Mouse (Mus musculus): ENCODE data around the gene Sccpdh. TPM values are rescaled to one million over a fixed set of nuclear protein-coding genes. Genes with fewer than 3 reads are reported as not detected.
A peak's percentile ranks its signal among the peaks of the same experiment; 100 is the strongest.

The Sccpdh gene
- polyA plus RNA-seq (2015; fragmentation: Nextera tagmentation; extraction: Ambion mirVana) = 87.0 and 94.9 TPM in 2 replicates

DNA sequence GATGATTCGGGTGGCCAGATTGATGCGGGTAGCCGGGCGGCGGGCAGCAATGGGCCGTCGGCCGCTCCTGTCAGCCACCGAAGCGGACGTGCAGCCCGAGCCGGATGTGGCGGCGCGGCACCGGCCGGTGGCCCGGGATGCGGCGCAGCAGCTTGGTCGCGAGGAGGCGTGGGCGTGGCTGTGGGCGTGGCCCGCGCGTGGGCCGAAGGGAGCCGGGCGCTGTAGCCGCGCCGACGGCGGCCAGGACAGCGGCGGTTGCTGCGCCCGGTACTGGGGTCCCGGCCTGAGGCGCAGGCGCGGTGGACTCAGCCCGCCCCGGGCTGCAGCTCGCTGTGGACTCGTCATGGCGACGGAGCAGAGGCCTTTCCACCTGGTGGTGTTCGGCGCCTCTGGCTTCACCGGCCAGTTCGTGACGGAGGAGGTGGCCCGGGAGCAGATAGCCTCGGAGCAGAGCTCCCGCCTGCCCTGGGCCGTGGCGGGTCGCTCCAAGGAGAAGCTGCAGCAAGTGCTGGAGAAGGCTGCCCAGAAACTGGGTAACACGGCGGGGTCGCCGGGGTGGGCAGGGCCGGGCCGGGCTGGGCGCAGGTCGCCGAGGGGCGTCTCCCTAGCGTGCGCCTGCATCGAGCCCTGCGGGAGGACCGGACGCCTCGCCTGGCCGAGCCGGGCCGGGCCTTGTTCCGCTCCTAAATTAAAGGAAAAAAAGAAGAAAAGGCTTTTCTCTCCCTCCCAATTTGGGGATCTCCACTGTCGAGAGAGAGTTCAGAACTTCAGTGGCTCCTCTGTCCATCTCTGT is at the start of gene Sccpdh:
Gene Sccpdh, plus strand, starts transcription at position 198 of the 793 bp plus-strand sequence.
- peak; percentile 97 for ATAC-seq (replicated peaks; ENCODE audit: insufficient number of reproducible peaks, insufficient read depth, low FRiP score, low read depth)
- no peaks in the 10 kb centered on the region for H3K27me3 ChIP-seq
- H3K4me3 ChIP-seq = peak within 1 kb of the TSS; percentile 88
- peak within 1 kb of the TSS; percentile 87 for H3K9ac ChIP-seq
- under 1% methylated on average over 82 of the region's 84 CpGs for WGBS
- peaks cover 14% of the 10 kb centered on the region for H3K4me1 ChIP-seq (replicated peaks)
- H3K9me3 ChIP-seq (replicated peaks) = no peaks in the 10 kb centered on the region
- H3K36me3 ChIP-seq = peaks cover 5% of the 10 kb centered on the region; the same call in 1 of the 2 replicates
- H3K4me2 ChIP-seq = peak within 1 kb of the TSS; percentile 93
- peak within 1 kb of the TSS; percentile 93 for H3K27ac ChIP-seq

DNA sequence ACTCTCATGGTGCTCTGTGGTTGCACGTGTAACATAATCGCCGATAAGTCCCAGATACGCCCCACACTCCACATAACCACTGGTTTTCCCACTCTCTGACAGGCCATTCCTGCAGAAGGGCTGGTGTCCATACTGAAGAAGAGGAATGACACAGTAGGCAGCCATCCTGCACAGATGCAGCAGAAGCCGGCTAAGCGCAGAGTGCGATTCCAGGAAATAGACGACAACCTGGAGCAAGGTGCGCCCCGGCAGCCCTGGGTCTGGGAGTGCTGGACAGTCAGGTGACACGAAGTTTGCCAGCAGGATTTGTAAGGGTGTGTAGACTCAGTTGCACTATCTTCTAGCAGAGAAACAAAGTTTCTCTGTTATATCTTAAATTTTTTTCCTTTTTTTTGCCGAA is 45.3 kb upstream of the Sccpdh start:
- Histone ChIP-seq H3K4me2 (no peak overlapping the region), H3K27me3 (no peaks in the 10 kb centered on the region), H3K27ac (no peak overlapping the region), H3K9me3 (replicated peaks) (no peaks in the 10 kb centered on the region), H3K4me1 (replicated peaks) (no peaks in the 10 kb centered on the region), H3K9ac (no peak overlapping the region), H3K36me3 (0 out of 2 replicates have a peak, but pooled peaks cover 10% of the 10 kb centered on the region), H3K4me3 (no peak overlapping the region)
- no peak for ATAC-seq (replicated peaks; ENCODE audit: insufficient number of reproducible peaks, insufficient read depth, low FRiP score, low read depth)
- 88% methylated on average over 12 of the region's 12 CpGs for WGBS

DNA sequence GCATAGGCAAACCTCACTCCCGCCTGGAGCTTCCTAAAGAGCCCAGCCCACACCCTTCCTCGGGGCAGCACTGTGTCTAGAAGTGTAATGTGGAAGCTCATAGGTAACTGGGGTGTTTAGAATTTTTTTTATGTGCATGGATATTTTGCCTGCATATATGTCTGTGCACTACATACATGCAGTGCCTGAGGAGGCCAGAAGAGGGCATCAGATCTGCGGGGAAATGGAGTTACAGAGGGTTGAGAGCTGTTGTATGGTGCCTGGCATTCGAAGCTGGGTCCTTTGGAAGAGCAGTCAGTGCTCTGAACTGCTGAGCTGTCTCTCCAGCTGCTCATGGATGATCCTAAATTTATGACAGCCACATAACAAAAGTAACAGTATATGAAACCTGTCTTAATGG is 44.4 kb upstream of the Sccpdh start:
- Histone ChIP-seq H3K4me3 (no peak overlapping the region), H3K4me1 (replicated peaks) (peaks cover 7% of the 10 kb centered on the region), H3K4me2 (no peak overlapping the region), H3K27ac (no peak overlapping the region), H3K9ac (no peak overlapping the region), H3K36me3 (0 out of 2 replicates have a peak, but pooled peaks cover 10% of the 10 kb centered on the region), H3K9me3 (replicated peaks) (no peaks in the 10 kb centered on the region), H3K27me3 (no peaks in the 10 kb centered on the region)
- WGBS = 63% methylated on average over 4 of the region's 4 CpGs
- no peak for ATAC-seq (replicated peaks; ENCODE audit: insufficient number of reproducible peaks, insufficient read depth, low FRiP score, low read depth)

DNA sequence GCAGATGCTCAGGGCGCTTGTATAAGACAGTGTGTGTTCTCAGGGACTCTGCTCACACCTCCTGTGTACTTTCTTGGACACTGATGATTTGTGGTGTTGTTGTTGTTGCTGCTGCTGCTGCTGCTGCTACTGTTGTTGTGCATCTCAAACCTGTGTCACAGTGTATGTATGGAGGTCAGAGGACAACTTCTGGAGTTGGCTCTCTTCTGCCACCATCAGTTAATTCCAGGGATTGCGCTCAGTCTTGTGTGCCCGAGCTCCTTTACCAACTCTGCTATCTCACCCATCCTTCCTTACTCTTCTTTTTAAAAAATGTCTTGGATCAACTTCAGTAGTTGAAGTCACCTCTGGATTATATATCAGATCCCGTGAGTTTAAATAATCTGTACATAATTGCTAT is 43.7 kb upstream of the Sccpdh start:
- no peak for ATAC-seq (replicated peaks; ENCODE audit: insufficient number of reproducible peaks, insufficient read depth, low FRiP score, low read depth)
- no peak overlapping the region for H3K4me3 ChIP-seq
- no peaks in the 10 kb centered on the region for H3K9me3 ChIP-seq (replicated peaks)
- no peak overlapping the region for H3K9ac ChIP-seq
- H3K4me1 ChIP-seq (replicated peaks) = peaks cover 9% of the 10 kb centered on the region
- H3K36me3 ChIP-seq = 0 out of 2 replicates have a peak, but pooled peaks cover 10% of the 10 kb centered on the region
- H3K27ac ChIP-seq = no peak overlapping the region
- H3K27me3 ChIP-seq = no peaks in the 10 kb centered on the region
- no peak overlapping the region for H3K4me2 ChIP-seq
- 66% methylated on average over 4 of the region's 4 CpGs for WGBS

DNA sequence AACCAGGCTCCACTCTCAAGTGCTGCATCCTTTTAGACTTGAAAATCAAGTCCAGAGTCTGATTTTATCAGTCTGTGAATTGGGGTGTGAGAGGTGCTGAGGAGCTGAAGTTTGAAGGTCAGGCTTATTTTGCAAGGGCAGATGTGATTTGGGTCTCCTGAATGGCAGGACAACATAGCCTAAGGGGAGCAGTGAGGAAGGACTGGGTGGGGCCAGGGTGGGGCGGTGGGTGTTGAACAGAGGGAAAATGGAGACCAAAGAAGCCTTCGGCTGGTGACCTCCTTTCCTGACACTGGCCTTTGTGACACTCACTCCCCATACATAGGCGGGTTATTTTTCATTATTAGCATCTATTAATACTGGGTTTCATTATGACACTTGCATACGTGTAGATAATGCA is 40.2 kb upstream of the Sccpdh start:
- no peak overlapping the region for H3K9ac ChIP-seq
- 0 out of 2 replicates have a peak, but pooled peaks cover 10% of the 10 kb centered on the region for H3K36me3 ChIP-seq
- no peak overlapping the region for H3K4me2 ChIP-seq
- WGBS = 79% methylated on average over 4 of the region's 4 CpGs
- peaks cover 9% of the 10 kb centered on the region for H3K4me1 ChIP-seq (replicated peaks)
- ATAC-seq (replicated peaks; ENCODE audit: insufficient number of reproducible peaks, insufficient read depth, low FRiP score, low read depth) = no peak
- no peaks in the 10 kb centered on the region for H3K27me3 ChIP-seq
- H3K27ac ChIP-seq = no peak overlapping the region
- H3K4me3 ChIP-seq = no peak overlapping the region
- H3K9me3 ChIP-seq (replicated peaks) = no peaks in the 10 kb centered on the region

DNA sequence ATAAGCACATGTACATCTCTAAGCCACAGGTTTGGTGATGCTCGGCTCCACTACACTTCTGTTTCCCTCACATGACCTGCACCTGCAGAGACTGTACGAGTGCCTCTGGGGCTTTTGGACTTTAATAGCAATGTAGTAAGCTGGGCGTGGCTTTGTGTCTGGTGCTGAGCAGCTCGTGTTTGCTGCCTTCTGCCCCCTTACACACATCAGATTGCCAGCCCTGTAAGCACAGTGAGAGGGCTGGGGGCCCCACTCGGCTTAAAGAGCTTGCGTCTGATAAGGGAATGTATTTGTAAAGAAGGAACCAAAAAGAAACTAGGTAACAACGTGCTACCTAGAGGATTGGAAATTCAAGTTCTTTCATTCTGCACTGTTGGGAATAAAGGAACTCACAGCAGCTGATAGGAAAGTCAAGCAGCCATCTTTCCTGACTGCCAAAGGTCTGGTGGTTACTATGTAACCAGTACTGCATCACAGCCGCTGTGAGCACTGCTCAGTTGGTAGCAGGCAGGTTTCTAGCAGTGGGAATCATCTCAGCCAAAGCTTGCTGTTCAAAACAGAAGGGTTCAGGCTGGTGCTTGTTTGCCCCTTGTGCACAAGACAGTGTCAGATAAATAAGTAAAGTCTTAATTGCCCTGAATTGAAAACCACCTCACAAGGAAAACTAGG is 39.4 kb upstream of the Sccpdh start:
- no peaks in the 10 kb centered on the region for H3K9me3 ChIP-seq (replicated peaks)
- H3K4me1 ChIP-seq (replicated peaks) = peaks cover 9% of the 10 kb centered on the region
- H3K9ac ChIP-seq = no peak overlapping the region
- 34% methylated on average over 8 of the region's 8 CpGs for WGBS
- peak overlapping the region; percentile 26; the same call in 1 of the 2 replicates for H3K4me2 ChIP-seq
- ATAC-seq (replicated peaks; ENCODE audit: insufficient number of reproducible peaks, insufficient read depth, low FRiP score, low read depth) = no peak
- no peak overlapping the region for H3K4me3 ChIP-seq
- H3K27me3 ChIP-seq = no peaks in the 10 kb centered on the region
- H3K27ac ChIP-seq = peak overlapping the region; percentile 28; the same call in 1 of the 2 replicates
- 0 out of 2 replicates have a peak, but pooled peaks cover 10% of the 10 kb centered on the region for H3K36me3 ChIP-seq

DNA sequence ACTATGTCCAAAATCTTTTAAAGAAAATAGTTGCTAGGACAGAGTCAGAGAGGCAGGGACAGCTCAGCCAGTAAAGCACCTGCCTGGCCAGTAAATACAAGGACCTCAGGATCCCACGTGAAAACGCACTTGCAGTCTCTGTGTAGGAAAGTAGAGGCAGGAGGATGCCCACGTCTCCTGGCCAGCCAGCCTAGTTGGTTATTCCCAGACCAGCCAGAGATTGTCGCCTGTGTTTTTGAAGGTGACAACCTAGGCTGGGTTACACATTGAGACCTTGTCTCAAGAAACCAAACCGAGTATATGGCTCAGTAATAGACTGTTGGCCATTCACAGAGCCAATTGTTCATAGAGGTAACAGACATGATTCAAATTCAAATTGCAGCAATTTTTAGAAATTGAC is 38.7 kb upstream of the Sccpdh start:
- H3K9me3 ChIP-seq (replicated peaks) = no peaks in the 10 kb centered on the region
- H3K9ac ChIP-seq = no peak overlapping the region
- H3K36me3 ChIP-seq = 0 out of 2 replicates have a peak, but pooled peaks cover 10% of the 10 kb centered on the region
- peaks cover 9% of the 10 kb centered on the region for H3K4me1 ChIP-seq (replicated peaks)
- H3K27ac ChIP-seq = no peak overlapping the region
- no peak overlapping the region for H3K4me3 ChIP-seq
- no peak for ATAC-seq (replicated peaks; ENCODE audit: insufficient number of reproducible peaks, insufficient read depth, low FRiP score, low read depth)
- no peaks in the 10 kb centered on the region for H3K27me3 ChIP-seq
- no peak overlapping the region for H3K4me2 ChIP-seq
- 82% methylated on average over 5 of the region's 5 CpGs for WGBS

DNA sequence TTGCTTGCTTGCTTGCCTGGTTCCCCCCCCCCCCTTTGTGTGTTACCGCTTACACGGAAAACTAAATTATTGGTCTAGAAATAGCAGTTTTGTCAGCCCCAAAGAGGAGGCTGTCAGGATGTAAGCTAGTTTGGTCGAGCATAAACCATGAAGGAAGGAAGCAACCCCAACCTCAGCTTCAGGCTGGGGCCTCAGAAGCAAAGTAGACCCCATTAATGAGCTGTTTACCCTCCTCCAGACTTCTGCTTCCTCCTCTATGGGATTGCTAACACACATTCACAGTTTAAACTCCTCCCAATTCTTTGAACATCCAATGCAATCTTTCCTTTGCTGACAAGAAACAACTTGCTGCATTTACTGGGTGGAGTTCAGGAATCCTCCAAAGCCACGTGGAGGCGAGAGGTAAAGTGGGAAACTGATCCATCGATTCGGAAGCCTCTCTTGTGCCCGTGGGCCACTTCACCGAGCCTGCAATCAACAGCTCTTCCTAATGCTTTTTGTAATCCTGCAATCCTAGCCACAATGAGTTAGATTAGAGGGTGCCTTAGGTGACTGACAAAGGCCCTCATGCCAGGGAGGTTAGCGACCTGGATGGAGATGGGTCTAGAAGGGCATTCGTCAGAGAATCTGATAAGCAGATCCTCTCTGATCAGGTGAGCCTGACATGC is 35.1 kb upstream of the Sccpdh start:
- H3K27me3 ChIP-seq = no peaks in the 10 kb centered on the region
- no peaks in the 10 kb centered on the region for H3K36me3 ChIP-seq
- ATAC-seq (replicated peaks; ENCODE audit: insufficient number of reproducible peaks, insufficient read depth, low FRiP score, low read depth) = no peak
- WGBS = 75% methylated on average over 11 of the region's 11 CpGs
- peaks cover 9% of the 10 kb centered on the region for H3K4me1 ChIP-seq (replicated peaks)
- no peak overlapping the region for H3K27ac ChIP-seq
- H3K4me2 ChIP-seq = no peak overlapping the region
- no peaks in the 10 kb centered on the region for H3K9me3 ChIP-seq (replicated peaks)
- no peak overlapping the region for H3K9ac ChIP-seq
- no peak overlapping the region for H3K4me3 ChIP-seq

DNA sequence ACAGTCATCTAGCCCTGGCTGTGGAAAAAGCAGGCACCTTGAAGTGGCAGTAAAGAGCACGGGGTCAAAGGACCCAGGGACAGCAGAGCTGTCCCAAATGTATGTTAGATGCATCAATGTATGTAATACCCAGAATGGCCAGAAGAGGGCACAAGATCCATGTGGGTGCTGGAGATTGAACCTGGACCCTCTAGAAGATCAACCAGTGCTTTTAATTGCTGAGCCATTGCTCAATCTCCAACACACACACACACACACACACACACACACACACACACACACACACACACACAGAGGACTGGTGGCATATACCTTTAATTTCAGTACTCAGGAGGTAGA is 34.6 kb upstream of the Sccpdh start:
- peaks cover 5% of the 10 kb centered on the region for H3K4me1 ChIP-seq (replicated peaks)
- H3K4me3 ChIP-seq = no peak overlapping the region
- no peak overlapping the region for H3K27ac ChIP-seq
- no peaks in the 10 kb centered on the region for H3K9me3 ChIP-seq (replicated peaks)
- WGBS = 14% methylated on average over 1 of the region's 1 CpGs
- H3K27me3 ChIP-seq = no peaks in the 10 kb centered on the region
- no peak for ATAC-seq (replicated peaks; ENCODE audit: insufficient number of reproducible peaks, insufficient read depth, low FRiP score, low read depth)
- H3K4me2 ChIP-seq = no peak overlapping the region
- H3K36me3 ChIP-seq = no peaks in the 10 kb centered on the region
- no peak overlapping the region for H3K9ac ChIP-seq

DNA sequence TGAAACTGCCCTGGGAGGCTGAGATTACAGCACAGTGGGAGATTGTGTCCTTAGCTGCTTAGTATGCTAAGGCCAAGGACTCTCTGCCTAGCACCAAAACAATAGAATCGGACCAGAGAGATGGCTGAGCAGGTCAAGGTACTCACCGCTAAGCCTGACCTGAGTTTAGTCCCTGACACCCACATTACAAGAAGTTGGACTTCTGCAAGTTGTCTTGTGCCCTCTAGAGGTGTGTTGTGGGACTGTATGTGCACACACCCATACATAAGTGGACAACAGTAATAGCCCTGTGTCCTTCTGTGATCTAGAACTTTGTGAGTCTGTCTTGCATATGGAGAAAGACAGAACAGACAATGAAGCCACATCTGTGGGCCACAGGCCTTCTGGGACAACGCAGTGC is 33.9 kb upstream of the Sccpdh start:
- no peak for ATAC-seq (replicated peaks; ENCODE audit: insufficient number of reproducible peaks, insufficient read depth, low FRiP score, low read depth)
- H3K27me3 ChIP-seq = no peaks in the 10 kb centered on the region
- H3K4me2 ChIP-seq = no peak overlapping the region
- no peak overlapping the region for H3K9ac ChIP-seq
- H3K36me3 ChIP-seq = no peaks in the 10 kb centered on the region
- no peak overlapping the region for H3K4me3 ChIP-seq
- no peak overlapping the region for H3K27ac ChIP-seq
- H3K9me3 ChIP-seq (replicated peaks) = no peaks in the 10 kb centered on the region
- 93% methylated on average over 3 of the region's 3 CpGs for WGBS
- H3K4me1 ChIP-seq (replicated peaks) = no peaks in the 10 kb centered on the region

DNA sequence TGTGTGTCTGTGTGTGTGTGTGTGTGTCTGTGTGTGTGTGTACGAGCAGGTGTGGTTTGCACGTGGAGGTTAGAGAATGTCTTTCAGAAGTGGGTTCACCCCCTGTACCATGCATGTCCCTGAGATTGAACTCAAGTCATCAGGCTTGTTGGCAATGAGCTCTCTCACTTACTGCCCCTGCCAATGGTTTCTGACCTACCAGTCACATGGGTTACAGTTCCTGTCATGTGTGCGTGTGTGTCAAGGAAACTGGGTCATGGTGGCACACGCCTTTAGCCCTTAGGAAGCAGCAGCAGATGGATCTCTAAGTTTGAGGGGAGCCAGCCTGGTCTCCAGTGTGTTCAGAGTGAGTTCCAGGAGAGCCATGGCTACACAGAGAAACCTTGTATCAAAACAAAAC is 25.3 kb upstream of the Sccpdh start:
- no peak for ATAC-seq (replicated peaks; ENCODE audit: insufficient number of reproducible peaks, insufficient read depth, low FRiP score, low read depth)
- Histone ChIP-seq H3K4me2 (no peak overlapping the region), H3K36me3 (no peaks in the 10 kb centered on the region), H3K27ac (no peak overlapping the region), H3K27me3 (no peaks in the 10 kb centered on the region; the same call in 1 of the 2 replicates), H3K9ac (no peak overlapping the region), H3K9me3 (replicated peaks) (no peaks in the 10 kb centered on the region), H3K4me1 (replicated peaks) (peaks cover 6% of the 10 kb centered on the region; the same call in 1 of the 2 replicates), H3K4me3 (no peak overlapping the region)
- WGBS = 80% methylated on average over 4 of the region's 4 CpGs

Data from heart, embryonic 15.5 days (tissue).